Mouse (Mus musculus): ENCODE measurements around the gene Psd4. TPM values are rescaled to one million over a fixed set of nuclear protein-coding genes. Genes with fewer than 3 reads are reported as not detected.

The Psd4 gene
- total RNA-seq, 2 experiments from 2014 or later = 0.20 to 0.36 TPM

DNA sequence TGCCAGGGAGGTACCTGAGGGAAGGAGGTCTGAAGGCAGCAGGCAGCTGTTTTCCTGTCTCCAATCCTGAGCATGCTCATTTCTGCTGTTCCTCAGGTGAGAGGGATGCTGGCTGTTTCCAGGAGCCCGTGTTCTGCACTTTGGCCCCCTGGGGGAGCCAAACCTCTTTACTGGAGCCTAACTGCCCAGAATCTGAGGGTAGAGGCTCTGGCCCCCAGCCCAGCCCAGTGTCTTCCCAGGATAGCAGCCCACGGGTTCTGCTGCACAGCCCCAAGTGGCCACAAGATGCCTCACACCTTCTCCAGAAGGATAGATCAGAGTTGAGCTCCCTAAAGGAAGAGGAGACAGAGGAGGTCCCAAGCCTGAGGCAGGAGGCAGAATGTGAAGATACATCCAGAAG, 29.7 kb downstream of the Psd4 start:
- Histone ChIP-seq H3K4me3 (no peak overlapping the region), H3K27ac (no peak overlapping the region)
- intact Hi-C loops (cut with DNase I) = no loop called here
- TF ChIP-seq CTCF (IDR thresholded peaks at IDR 0.05) = no peak
- no peak for DNase-seq

DNA sequence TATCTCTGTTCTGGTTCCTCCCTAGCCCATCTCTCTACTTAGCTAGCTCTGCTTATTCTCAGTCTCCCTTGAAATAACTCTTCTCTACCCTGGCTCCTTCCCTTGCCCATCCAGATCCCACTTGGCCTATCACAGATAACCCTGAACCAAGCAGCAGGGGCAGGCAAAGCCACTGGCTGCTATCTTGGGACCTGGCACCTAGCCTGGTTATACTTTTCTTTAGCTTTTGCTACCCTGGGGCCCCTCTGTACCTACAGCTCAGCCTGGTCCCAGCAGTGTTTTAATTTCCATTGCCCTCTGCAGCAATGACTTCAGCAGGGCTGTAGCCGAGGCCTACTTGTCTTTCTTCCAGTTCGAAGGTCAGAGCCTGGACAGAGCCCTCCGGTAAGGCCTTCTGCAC, 33.3 kb downstream of the Psd4 start:
- no peak for TF ChIP-seq CTCF (IDR thresholded peaks at IDR 0.05)

DNA sequence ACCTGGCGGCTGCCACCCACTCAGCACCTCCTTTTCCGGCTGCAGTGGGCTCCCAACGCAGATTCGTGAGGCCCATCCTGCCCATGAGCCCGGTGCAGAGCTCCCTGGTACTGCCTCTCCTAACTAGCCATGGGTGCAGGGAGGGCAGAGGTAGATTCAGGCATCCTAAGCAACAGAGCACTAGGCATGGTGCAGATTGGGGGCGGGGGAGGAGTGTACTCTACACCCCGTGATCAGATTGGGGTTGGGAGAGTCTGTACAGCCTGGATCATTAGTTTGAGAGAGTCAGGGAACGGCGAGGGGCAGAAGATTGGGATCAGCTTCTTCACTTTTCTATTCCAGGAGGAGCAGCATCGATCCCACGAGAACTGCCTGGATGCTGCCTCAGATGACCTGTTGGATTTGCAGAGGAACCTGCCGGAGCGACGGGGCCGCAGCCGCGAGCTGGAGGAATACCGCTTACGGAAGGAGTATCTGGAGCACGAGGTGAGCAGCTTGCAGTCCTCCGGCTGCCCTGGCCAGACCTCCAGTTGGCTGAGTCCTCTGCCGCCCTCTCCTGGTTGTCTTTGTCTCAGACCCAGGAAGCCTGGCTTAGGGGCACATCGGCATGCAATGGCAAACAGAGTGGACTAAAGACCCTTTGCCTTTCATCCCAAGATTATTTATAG, 38.1 kb downstream of the Psd4 start:
- Histone ChIP-seq H3K4me3 (peak overlapping the region; percentile 50), H3K27ac (no peak overlapping the region)
- intact Hi-C loops (cut with DNase I) = loop anchor here (2.0 to 5.0 kb wide), 2 partner anchors 109 to 162 kb away; no protein-coding TSS in a partner anchor
- peak; percentile 77 for TF ChIP-seq CTCF (IDR thresholded peaks at IDR 0.05)
- DNase-seq = peak; percentile 75

More for the DNA sequence above, 33.3 kb downstream of the Psd4 start:
- intact Hi-C loops (cut with DNase I) = no loop called here
- no peak overlapping the region for H3K27ac ChIP-seq
- no peak for DNase-seq
- no peak overlapping the region for H3K4me3 ChIP-seq

DNA sequence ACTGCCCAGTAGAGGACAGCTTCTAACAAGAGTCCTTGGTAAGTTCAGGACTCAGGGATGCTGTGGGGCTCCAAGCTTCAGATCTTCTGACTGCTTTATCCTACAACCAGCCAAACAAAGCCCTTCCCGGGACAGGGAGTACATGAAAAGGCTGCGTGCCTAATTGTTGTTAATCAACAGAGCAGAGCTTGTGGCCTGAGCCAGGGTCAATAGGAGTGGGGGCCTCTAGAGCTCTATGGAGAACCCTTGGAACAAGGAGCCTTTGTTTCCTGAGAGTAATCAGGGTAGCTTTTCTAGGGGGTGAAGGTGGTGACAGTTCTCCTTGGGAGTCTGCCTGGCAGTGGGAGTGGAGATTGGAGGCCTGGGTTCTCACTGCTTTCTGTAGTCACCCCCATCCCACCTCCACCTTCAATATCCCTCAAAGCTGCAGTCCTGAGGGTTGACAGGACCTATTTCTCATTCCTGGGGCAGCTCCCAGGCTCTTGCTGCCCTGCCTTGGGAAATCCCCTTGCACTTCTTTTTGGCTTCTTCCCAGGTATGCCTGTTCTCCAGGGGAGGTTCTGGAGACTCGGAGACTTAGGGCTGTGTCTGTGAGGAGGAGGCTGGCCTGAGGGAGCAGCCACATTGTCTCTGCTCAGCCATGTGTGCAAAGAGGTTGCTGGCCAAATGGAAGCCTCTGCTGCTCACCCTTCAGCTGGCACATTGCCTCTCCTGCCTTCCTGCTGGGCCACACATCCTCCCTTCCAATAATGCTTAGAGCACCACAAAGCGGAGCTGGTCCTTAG, 40.5 kb downstream of the Psd4 start:
- Histone ChIP-seq H3K4me3 (no peak overlapping the region), H3K27ac (no peak overlapping the region)
- no peak for DNase-seq
- intact Hi-C loops (cut with DNase I) = loop anchor here (5.0 kb wide), 1 partner anchor 159 kb away; no protein-coding TSS in a partner anchor
- TF ChIP-seq CTCF (IDR thresholded peaks at IDR 0.05) = no peak

DNA sequence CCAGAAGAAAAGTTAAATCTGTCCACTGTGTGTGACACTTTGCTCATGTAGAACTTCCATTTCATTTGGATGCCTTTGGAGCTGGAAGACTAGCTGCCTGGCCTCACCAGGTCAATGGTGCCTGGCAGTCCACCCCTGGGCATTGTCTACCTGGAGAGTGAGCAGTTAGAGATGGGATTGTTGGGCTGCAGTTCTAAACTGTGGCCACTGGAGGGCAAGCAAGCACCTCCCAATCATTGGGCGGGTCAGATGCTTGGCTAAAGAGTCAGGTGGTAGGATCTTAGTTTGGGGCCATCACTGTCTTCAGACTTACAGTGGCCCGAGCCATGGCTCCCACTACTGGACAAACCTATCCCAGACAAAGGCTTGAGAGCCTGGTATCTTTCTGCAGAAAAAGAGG, 41.8 kb downstream of the Psd4 start:
- intact Hi-C loops (cut with DNase I) = loop anchor here (1.0 to 5.0 kb wide), 2 partner anchors 158 to 346 kb away; no protein-coding TSS in a partner anchor
- peak; percentile 85 for TF ChIP-seq CTCF (IDR thresholded peaks at IDR 0.05)
- H3K27ac ChIP-seq = no peak overlapping the region
- no peak overlapping the region for H3K4me3 ChIP-seq
- DNase-seq = peak; percentile 63

DNA sequence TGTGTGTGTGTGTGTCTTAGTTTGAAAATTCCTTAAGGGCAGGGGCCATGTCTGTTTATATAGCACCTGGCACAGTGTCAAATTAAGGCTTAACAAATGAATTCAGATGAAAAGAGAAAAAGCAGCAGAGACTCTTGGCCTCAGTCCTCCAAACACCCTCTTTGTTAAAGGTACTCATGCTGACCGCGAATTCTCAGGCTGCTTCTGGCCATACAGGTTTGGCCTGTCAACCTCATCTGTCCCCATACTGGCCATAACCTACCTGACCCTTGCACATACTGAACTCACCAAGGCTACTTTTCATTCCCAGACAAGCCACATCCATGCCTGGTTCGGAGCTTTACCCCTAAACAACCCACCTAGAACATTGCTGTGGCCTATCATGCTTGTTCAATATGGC, 45.8 kb downstream of the Psd4 start:
- intact Hi-C loops (cut with DNase I) = no loop called here
- DNase-seq = no peak
- no peak for TF ChIP-seq CTCF (IDR thresholded peaks at IDR 0.05)

DNA sequence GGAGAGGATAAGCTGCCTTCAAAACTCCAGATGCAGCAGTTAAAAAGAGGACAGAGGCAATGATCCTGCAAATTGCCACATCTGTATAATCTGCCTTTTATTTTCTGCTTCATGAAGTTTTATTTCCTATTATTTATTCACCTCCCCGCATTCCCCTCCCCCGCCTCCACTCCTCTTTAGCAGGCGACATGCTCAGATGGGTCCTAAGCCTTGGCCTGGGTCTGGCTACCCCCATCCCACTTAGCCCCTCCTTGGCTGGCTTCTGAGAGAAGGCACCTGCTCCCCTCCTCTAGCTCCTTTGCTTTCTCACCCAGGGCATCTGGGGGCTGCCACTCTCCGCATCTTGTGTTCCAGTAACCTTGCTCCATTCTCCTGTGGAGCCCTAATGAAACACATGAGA, 46.3 kb downstream of the Psd4 start:
- H3K27ac ChIP-seq = no peak overlapping the region
- no peak for TF ChIP-seq CTCF (IDR thresholded peaks at IDR 0.05)
- H3K4me3 ChIP-seq = no peak overlapping the region
- intact Hi-C loops (cut with DNase I) = no loop called here
- no peak for DNase-seq

More for the DNA sequence above, 45.8 kb downstream of the Psd4 start:
- H3K4me3 ChIP-seq = no peak overlapping the region
- H3K27ac ChIP-seq = no peak overlapping the region

DNA sequence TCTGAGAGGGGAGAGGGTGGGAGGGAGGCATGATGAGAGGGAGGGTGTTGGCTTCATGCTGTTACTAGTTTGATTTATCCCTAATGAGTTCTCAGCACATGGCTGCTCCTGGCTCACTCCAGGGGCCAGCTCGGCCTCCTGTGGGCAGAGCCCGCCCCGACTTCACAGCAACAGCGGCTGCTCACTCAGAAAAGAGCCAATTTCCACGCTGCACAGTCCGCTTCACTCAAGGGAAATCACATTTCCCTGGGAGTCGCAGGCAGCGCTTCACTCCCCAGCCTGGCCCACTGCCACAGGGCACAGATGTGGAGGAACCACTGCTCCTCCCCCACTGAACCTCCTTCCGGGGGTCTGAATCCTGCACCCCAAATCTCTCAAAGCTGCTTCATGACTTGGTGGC, 49.3 kb downstream of the Psd4 start:
- H3K27ac ChIP-seq = no peak overlapping the region
- no peak overlapping the region for H3K4me3 ChIP-seq
- no peak for DNase-seq
- intact Hi-C loops (cut with DNase I) = no loop called here
- TF ChIP-seq CTCF (IDR thresholded peaks at IDR 0.05) = no peak

DNA sequence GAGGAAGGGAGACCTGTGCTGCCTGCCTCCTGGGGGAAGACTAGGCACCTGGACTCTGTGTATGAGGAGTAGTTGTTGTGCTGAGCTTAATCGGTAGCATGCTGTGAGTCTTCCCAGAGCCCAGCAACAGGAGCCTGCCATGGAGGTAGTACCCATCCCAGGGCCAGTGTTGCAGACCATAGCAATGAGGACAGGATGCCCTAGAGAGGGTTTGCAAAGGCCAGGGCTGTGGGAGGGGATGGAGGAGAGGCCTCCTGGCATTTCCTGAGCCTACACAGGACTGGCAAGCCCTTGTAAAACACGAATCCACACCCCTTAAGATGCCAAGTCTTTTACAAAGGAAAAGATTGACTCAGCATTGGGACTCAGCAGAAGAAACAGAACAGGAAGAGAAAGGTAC, 49.7 kb downstream of the Psd4 start:
- TF ChIP-seq CTCF (IDR thresholded peaks at IDR 0.05) = no peak
- intact Hi-C loops (cut with DNase I) = no loop called here
- Histone ChIP-seq H3K4me3 (no peak overlapping the region), H3K27ac (no peak overlapping the region)
- DNase-seq = no peak

DNA sequence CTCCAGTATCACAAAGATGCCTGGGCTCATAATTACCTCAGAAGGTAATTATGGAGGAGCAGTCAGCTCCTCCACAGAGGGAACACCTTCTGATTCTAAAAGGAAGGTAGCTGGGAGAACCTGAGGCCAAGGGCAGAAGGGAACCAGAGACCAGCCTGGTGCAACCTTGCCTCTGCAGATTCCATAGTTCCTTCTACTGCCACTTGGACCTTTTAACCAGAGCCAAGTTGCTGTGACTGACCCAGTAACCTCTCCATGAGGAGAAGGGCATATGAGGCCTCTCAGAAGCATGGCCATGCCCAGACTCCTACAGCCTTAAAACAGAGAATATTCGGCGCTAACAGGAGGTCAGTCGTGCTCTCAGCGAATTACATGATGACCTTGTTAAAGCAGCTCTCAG, 50.2 kb downstream of the Psd4 start:
- TF ChIP-seq CTCF (IDR thresholded peaks at IDR 0.05) = no peak
- DNase-seq = no peak
- intact Hi-C loops (cut with DNase I) = no loop called here
- H3K27ac ChIP-seq = no peak overlapping the region
- H3K4me3 ChIP-seq = no peak overlapping the region

DNA sequence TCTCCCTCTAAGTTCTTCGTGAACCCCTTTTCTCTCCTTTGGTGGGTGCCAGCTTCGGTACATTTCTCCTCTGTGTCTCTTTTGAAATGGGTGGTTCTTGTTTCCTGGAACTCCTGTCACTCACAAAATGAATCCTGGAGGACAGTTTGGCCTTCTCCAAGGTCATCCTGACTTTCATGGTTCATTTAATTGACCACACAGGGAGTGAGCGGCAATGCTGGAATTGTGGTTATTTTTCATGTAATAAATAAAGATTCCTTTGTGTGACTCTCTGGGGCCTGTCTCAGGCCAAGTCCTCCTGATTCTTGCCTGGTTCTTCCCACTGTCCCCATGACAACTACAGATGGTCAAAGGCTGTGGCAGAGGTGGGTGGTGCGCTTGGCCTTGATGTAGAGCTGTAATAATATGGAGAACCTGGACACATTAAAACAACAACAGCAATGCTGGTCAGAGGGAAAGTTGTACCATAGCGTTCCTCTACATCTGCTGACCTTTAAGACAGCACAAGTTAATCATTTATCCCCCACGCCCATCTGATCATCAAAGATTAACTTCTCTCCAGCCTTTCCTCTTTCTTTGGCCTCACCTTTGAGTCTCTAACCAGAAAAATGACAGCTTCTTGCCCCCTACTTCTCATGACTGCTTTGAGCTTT, 54.0 kb downstream of the Psd4 start:
- Histone ChIP-seq H3K4me3 (no peak overlapping the region), H3K27ac (no peak overlapping the region)
- DNase-seq = no peak
- intact Hi-C loops (cut with DNase I) = no loop called here
- TF ChIP-seq CTCF (IDR thresholded peaks at IDR 0.05) = no peak

DNA sequence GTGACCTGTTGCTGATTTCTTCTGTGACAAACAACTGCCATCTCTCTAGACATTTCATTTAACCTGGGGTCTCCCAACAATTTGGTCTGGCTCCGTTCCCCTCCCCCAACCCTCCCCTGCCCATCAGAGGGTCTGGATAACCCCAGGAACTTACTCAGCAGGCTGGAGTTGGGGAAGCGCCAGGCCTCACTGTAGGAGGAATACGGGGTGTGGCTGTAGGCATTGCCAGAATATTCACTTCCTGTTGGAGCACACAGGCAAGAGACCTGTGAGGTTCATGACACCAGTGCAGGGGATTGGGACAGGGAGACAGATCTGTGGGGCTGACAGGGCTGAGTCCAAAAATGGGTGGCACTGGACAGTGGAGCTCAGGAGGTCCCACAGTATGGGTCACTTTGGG, 55.4 kb downstream of the Psd4 start:
- no peak for TF ChIP-seq CTCF (IDR thresholded peaks at IDR 0.05)
- no peak for DNase-seq
- H3K27ac ChIP-seq = no peak overlapping the region
- intact Hi-C loops (cut with DNase I) = no loop called here
- no peak overlapping the region for H3K4me3 ChIP-seq

DNA sequence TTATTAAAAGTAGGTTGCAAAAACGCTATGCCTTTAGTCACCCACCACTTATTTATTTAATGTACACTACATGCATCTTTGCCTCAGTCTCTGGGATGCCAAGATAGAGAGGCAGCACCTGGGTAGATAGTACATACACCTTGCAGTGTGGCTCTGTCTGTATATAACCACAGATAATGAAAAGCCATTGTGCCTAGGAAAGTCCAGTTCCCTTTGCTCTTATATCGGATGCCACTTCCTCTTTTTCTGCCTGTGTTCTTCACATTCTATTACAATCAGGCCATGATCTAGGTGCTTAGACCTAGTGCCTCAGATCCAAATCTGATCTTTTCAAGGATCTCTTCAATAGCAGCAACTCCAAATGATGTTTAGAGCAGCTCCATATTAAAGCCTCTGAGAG, 58.2 kb downstream of the Psd4 start:
- no peak for TF ChIP-seq CTCF (IDR thresholded peaks at IDR 0.05)
- intact Hi-C loops (cut with DNase I) = no loop called here
- no peak for DNase-seq
- Histone ChIP-seq H3K4me3 (no peak overlapping the region), H3K27ac (no peak overlapping the region)
